Mouse (Mus musculus): ENCODE data around the gene Adamtsl1.

The Adamtsl1 gene

DNA sequence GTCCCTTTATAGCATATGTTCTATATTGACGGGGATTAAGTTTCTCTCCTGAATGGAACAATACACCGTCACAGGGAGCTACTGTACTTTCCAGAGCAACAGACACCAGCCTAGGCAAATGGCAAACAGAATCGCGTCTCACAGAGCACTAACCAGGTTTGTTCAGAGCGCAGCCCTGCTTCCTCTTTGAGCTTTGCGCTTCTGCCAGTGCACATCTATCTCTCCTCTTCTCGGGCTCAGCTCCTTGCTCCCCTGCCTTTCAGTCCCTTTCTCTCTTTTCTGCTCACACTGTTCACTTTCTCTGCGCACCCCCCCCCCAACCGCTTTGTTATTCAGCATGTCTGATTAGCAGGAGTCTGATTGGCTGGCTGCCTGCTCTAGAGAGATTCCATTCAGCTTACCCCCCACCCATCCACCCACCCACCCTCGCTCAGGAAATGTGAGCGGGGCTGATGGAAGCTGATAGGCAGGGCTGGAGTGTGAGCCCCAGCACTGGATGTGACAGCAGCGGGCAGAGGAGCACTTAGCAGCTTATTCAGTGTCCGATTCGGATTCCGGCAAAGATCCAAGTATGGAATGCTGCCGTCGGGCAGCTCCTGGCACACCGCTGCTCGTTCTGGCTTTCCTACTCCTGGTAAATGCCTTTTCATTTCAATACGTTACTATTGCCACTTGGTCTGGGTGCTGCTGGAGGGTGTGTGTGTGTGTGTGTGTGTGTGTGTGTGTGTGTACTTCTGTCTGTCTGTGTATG is 539.7 kb downstream of the Adamtsl1 start:
- DNase-seq (ENCODE audit: low spot score), result peak; percentile 88

DNA sequence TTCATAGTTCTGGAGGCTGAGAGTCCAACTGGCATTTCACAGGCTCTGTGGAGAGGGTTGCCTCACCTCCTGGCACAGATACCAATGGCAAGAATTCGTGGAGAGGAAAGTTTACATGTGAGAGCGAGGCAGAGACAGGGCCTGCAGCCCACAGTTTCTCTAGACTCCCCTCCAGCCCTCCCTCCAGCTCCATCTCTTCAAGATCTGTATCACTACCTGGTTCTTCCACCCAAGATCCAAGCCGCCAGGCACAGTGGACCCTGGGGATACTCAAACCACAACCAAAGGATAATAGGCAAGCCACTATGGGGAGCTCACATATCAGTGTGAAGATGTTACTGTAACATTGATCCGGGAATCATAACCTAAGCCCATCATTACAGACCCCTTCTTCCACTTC is 546.6 kb downstream of the Adamtsl1 start:
- no peak for DNase-seq (ENCODE audit: low spot score)

DNA sequence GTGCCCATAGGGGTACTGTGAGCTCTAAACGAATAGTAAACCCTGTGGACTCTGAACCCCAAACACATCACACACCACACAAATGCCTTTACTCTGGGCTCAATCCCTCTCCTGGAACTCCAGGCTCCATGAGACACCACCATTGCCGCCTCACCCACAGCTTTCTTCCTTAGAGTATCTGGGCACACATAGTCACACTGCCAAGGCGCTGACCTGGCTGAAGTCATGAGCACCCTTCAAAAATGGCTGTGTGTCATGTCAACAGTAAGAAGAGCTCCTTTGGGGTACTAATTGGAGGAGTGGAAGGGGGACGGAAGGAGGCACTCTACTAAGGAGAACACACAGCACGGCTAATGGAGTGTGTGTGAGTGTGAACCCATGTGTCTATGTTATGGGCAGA is 554.4 kb downstream of the Adamtsl1 start:
- no peak for DNase-seq (ENCODE audit: low spot score)

DNA sequence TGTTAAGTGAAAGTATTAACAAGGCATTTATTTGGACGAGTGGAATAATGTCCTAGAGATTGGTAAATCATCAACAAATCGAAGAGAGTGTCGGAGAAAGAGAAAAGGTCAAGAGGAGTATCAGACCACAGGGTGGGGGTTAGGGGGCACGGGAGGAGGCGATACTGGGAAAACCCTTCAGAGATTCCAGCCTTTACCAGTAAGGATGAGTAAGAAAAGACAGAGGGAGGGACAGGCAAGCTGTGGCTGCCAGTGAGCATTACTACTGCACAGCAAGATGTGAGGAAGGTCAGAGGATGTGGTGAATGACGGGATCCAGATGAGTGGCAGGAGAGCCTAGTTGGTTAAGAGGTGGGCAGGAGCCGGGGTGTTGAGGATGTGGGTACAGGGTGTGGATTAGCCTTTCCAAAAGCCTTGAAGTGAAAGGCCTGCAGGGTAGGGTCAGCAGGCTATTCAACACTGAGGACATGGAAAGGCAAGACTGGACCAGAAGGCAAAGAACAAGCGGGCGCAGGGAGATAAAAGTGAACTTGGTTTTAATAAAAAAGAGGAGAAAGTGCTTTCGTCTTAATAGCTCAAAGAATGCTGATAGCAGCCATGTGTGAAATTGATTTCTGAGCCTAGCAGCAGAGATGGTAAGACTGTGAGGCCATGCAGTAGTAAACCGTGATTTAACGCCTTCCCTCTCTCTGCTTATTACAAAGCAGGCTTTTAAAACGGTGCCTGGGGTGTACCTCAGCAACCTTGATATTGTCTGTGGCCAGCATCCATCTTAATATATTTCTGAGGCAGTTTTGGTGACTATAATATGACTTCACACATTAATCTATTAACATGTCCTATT is 555.1 kb downstream of the Adamtsl1 start:
- no peak for DNase-seq (ENCODE audit: low spot score)

DNA sequence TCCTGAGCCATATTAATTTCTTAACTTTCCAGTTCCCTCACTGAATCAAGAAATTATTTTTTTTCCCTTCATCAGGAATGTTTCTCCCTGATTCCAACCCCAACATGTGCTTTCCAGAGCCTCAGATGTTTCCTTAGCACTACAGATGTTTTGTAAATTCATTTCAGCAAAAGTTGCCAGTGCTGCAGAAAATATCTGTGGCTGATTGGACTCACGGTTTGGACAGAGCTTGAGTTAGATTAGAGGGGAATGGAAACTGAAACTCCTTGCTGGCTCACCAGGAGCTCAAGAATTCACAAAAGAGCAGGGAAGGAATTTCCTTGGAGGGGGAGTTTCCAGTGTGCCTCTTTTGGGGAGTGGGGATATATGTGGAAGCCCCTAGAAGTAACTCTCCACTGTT is 560.9 kb downstream of the Adamtsl1 start:
- no peak for DNase-seq (ENCODE audit: low spot score)

DNA sequence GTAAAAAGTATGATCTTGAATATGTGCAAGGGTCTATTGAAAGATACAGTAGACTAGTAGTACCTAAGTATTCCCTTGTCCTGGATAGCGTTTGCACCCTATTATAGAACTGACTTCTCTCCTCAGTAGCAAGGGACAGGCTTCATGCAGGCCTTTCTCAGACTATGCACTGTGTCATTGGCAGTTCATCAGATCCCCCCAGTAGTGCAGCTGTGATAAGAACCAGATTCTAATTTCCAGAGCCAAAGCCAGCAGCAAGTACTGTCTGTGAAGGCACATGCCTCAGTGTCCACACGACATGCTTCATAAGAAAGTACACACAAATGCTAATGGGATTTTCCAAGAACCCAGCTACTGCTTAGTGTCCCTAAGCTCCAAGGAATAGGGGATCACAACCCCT is 563.4 kb downstream of the Adamtsl1 start:
- no peak for DNase-seq (ENCODE audit: low spot score)

DNA sequence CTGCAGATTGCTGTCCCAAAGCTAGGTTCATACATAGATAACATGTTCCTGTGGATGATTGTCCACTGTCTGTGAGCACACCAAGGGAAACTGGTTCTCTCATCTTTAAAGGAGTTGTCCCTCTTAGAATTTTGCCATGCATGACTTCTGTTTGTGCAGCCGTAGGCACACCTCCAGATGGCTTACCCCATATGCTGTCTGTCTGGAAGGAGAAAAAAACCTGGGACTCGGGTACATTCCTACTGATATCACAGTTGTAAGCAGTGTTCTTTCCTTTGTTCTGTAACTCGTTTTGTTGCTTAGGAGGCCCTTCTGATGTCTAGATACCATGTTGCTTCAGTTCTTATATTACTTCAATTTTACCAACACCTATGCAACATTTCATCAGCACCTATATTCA is 563.9 kb downstream of the Adamtsl1 start:
- DNase-seq (ENCODE audit: low spot score), result no peak

DNA sequence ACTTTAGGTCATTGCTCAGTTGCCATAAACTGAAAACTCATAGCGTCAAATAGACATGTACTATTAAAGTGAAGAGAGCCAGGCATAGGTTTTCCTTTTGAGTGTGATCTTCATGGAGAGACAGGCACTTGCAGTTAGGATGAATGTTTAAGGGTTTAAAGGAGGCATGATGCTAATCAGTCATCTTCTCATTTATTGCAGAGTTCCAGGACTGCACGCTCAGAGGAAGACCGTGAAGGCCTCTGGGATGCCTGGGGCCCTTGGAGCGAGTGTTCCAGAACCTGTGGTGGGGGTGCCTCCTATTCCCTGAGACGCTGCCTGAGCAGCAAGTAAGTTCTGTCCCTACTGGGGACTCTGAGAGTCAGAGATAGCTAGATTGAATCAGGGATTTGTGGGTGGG is 573.5 kb downstream of the Adamtsl1 start:
- no peak for DNase-seq (ENCODE audit: low spot score)

DNA sequence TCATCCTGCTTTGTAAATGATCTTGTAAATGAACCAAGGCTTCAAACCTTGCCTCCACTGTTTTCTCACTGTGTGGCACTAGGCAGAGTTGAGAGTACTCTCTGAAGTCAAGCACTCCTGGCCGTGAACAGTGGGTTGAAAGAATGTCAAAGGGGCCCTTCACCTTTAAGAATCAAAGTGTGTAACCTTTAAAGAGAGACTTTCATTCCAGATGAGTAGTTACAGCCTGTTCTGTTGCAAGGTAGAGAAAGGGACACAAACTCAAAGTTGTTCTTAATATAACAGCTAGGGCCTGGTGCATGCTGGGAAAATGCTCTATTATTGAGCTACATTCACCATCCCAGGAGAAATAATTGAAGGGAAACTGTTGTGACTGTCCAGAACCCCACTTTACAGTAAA is 589.2 kb downstream of the Adamtsl1 start:
- no peak for DNase-seq (ENCODE audit: low spot score)

DNA sequence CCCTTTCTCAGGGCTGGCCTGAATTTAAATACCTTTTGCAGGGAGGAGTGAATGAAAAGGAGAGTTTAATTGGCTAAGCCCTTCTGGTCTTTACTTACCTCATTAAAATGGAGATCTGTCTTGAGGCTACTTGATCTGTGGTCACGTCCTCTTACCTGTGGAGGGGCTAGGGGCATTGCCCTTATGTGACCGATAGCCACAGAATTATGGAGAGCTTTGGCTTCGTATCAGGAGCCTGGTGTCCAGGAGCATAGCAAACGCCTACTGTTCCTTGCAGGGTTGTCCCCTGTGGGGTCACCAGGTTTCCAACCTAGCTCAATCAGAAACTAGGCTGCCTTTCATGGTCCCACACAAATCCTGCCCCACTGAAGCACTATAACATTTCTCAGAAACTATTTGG is 594.4 kb downstream of the Adamtsl1 start:
- no peak for DNase-seq (ENCODE audit: low spot score)

DNA sequence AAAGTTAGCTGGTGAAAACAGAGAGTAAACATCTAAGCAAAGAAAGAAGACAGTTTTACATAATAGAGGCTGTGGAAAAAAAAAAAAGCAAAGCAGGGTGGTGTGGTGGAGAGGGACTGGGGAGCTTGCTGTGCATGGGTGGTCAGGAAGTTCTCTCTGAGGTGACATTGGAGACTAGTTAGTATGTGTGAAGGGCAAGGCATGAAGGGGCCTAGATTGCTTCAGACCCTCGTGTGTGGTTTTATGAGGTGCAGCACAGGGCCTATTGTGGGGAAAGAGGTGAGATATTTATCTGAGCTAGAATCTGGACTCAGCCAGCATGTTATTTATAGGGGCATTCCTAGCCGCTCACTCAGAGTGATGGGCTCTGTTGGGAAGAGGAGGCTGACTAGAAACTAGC is 605.1 kb downstream of the Adamtsl1 start:
- DNase-seq (ENCODE audit: low spot score), result no peak

DNA sequence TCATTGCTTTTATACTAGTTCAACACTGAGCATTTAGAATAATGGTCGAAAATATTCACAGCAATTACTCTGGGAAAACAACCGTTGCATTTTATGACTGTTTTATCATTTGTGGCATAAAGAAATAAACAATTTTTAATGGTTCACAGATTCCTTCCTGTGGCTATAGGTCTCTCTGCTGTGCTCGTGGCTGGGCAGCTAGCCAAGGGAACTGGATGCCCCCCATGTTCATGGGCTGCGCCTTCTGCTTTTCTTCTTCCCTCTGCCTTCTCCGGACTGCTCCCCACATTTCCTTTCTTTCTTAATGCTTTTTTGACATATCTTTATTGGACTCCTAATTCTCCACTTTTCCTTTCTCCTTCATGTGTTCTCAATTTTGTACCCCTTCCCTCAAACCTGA is 608.5 kb downstream of the Adamtsl1 start:
- DNase-seq (ENCODE audit: low spot score), result no peak

DNA sequence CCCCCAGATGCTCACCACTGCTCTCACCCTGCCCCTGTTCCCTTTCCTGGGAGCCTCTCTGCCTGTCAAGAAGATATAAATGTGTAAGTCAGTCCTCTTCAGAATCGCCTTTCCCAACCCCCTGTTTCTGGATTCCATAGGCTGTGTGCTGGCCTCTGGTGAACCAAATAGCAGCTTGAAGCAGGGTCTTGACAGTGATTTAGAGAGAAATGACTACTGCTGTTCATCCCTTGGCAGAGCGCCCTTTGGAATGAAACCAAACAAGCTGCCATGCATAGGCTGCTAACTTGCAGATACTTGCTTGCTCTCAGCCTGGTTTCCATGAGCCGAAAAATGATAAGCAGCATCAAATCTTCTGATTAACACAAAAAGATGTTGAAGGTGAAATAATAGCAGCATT is 610.4 kb downstream of the Adamtsl1 start:
- DNase-seq (ENCODE audit: low spot score), result peak; percentile 21

DNA sequence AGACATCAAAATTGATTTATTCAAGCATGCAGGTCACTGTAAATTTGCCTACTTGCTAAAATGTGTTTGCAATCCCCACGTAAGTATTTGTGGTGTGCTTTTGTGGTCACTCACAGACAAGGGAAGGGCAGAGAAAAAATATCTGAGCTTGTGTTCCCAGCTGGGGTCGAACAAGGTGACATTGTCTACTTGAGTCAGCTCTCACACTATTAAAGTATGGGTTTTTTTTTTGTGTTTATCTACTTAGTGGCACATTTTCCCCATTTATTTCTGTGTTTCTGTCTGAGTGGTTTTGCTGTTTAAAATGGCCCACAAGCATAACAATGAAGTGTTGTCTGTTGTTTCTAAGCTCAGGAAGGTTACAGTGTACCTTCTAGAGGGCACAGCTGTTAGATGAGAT is 612.7 kb downstream of the Adamtsl1 start:
- no peak for DNase-seq (ENCODE audit: low spot score)

DNA sequence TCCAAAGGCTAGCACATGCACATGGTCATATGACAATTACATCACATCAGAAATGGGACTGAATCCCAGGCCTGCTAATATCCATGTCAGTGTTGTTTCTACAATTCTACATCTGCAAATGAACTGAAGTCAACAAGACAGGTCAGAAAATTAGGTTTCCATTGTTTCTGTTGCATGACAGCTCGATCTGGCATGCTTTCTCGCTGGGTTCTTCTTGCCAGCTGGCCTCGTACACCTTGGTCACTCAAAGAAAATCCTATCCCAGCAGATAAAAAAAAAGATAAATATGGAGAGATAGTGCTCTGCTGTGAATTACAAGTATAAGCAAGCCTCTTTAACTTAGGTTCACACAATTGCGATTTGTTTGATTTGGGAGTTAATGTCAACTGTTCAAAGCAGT is 644.6 kb downstream of the Adamtsl1 start:
- DNase-seq (ENCODE audit: low spot score), result no peak

DNA sequence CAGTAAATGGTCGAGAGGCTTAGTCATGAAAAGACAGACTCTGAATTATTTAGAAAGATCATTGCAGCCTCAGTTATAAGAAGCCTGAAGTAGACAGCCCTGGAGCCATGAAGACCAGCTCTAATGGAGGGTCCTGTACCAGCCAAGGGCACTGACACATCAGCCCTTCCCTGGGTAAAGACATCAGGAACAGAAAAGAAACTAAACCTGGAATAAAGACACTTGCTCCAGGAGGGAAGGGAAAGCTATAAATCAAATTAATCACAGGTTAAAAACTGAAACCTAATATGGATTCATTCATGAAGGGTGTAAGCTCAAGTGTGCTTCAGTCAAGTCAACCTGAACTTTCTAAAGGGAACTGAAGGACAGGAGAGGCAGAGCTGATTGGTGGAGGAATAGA is 645.4 kb downstream of the Adamtsl1 start:
- no peak for DNase-seq (ENCODE audit: low spot score)

DNA sequence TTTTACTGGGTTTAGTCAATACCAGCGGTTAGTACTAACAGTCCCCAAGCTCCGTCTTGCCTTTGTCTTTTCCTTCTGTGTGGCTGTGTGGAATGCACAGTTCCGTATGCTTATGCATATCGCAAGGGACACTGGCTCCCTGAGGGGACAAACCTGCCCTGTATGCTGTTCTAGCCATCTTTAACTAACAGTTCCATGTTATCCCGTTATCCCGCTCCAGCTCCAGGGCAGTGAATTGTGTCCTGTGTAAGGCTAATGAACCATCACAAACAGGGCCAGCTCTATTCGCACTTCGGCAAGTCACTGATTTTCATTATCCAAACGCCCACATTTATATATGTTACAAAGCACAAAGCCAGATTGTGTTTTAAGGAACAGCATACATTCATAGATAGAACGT is 656.8 kb downstream of the Adamtsl1 start:
- DNase-seq (ENCODE audit: low spot score), result no peak

DNA sequence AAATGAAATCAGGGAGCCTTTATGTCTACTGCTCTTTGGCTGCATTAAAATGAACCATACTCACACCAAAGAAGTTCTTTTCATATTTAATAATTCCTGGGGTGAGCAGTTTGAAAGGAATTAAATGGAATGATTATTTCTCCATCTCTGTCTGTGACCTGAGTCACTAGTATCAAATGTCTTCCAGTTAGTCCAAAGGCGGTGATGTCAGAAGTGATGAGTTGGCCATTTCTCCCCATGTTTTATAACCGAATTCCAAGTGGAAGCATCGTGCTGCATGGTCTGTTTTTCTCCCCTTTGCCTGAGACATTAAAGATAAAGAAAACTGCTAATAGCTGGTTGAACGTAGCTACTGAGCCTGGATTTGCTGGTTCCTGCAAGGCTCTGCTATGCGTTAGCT is 657.5 kb downstream of the Adamtsl1 start:
- no peak for DNase-seq (ENCODE audit: low spot score)

DNA sequence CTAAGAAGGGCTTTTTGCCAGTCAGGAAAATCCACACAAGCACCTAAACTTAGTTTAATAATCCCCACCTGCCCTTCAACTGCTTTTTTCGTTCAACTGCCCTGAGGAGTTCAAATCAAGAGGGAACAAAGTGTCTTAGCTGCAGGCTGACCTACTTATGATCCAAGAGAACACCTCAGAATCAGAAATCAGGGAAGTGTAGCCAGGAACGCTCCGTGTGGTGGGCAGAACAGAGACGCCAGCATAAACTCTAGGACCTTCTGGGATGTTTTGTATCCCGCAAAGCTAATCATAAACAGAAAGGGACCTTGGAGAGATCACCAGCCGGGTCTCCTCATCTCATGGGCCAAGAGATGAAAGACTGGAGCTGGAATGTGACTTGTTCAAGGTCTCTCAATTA is 663.5 kb downstream of the Adamtsl1 start:
- no peak for DNase-seq (ENCODE audit: low spot score)

DNA sequence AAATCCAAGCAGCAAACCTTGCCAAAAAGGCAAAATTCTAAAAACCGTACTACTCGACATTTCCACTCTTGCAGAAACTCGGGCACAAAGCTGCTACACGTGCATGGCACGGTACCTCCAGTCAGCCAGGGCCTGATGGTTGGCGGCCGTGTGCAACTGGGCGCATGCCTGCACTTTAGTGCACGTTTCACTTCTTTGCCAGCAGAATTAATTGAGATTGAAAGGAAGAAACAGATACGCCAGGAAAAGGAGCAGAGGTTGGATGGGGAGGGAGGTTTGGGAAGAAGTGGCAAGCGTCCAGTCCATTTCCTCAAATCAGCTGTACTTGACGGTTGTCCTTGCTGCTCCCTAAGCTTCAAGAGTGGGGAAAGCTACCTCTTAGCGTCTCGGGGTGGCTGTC is 664.1 kb downstream of the Adamtsl1 start:
- DNase-seq (ENCODE audit: low spot score), result no peak

DNA sequence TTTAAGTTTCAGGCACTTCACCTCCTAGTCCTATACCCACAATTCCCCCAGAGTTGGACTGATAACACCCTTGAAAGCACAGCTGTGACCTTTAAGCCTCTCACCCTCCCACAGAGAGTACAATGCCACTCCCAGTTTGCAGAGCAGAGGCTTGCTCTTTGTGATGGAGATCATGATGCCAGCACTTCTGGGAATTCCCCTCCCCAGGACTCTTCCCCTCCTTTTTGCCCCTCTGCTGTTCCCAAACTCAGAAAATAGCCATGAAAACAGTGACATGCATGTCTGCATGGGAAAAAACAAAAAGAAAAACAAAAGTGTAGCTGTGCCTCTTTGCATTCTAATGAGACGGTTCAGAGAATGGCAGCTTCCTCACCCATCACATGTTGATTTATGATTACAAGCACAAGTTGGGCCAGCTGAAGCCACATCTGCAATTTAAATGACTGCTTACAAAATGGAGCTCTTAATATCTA is 669.8 kb downstream of the Adamtsl1 start:
- peak; percentile 73 for DNase-seq (ENCODE audit: low spot score)

DNA sequence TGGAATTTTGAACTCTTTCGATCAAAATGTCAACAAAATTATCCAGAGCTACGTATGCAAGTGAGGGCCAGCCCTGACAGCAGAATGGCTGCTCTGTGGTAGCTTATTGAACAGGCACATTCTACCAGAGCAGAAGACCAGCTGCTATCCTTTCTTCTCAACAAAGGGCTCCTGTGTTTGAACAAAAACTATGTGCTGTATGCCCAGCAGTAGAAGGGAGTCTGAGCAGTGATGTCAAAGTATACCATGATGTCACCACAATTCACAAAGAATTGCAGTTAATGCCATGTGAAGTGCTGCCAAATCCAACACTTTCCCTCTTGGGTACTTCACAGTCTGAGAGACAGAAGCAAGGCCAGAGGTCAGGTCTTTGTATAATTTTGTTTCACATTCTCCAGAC is 675.9 kb downstream of the Adamtsl1 start:
- DNase-seq (ENCODE audit: low spot score), result peak; percentile 32

DNA sequence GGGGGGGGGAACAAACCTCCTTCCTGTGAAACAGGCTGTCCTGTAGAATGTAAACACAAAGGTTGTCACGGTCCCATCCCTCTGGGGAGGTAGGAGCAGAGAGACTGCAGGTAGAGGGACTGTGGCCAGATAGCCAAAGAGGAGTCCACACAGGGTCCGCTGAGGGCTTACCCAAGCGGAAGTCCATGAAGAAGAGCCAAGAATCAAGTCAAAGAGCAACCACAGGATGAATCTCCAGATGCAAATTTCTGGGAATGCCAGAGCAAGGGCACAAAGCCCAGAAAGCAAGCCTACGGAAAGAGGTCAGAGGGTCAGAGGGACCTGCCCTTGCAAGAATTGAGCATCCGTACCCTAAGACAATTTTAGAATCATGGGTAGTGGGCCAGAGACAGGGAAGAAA is 677.2 kb downstream of the Adamtsl1 start:
- DNase-seq (ENCODE audit: low spot score), result no peak

DNA sequence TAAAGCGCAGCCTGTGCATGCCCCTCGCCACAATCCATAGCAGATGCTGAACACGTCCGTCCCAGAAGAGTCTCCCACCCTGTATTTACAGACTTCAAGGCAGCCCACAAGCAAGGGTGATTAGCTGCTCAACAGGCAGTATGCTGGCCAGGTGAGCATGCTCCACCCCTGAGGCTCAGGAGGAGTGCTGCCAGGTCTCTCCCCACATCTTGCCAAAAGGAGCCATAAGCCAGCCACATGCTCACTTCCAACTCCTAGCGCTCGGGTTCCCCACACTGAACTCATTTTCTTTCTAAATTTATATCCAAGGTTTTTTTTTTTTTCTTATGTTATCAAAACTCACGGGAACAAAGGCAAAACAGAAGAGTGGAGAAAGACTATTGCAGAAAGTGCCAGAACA is 687.8 kb downstream of the Adamtsl1 start:
- no peak for DNase-seq (ENCODE audit: low spot score)

Data from embryo, embryonic 10.5 days (tissue).